Mouse (Mus musculus) 416B (cell line): ENCODE data around the gene Ldb3.

Source experiments
- DNase-seq: peaks from one replicate; pipeline ENCODE4 v3.0.0; 2011; ENCODE audit warnings: low read depth

The Ldb3 gene

DNA sequence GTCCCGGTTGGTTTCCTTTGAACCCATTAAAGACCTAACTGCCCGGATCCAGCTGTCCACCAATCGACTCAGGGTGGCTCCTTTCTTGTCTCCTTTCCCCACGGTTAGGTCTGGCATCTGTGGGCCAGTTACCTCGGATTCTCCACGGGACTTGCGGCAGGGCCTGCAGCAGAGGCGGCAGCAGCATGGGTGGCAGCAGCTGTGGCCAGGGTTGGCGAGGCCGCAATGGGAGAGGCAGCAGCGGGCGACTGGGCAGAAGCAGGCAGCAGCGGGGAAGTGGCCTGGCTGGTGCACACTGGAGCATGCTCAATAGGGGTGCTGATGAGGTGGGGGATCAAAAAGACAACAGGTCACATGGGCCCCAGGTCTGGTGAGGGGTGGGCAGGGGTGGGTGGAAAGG, 33.3 kb downstream of the Ldb3 start:
- DNase-seq: no peak

- no peak for DNase-seq
Observed at GRCm38 (mm10) chr14:34554047-34554446, 34.4 kb downstream of the Ldb3 start.

- DNase-seq: no peak
Observed at GRCm38 (mm10) chr14:34553470-34553869, 35.0 kb downstream of the Ldb3 start.

- DNase-seq: no peak
Observed at GRCm38 (mm10) chr14:34552226-34552625, 36.3 kb downstream of the Ldb3 start.

DNA sequence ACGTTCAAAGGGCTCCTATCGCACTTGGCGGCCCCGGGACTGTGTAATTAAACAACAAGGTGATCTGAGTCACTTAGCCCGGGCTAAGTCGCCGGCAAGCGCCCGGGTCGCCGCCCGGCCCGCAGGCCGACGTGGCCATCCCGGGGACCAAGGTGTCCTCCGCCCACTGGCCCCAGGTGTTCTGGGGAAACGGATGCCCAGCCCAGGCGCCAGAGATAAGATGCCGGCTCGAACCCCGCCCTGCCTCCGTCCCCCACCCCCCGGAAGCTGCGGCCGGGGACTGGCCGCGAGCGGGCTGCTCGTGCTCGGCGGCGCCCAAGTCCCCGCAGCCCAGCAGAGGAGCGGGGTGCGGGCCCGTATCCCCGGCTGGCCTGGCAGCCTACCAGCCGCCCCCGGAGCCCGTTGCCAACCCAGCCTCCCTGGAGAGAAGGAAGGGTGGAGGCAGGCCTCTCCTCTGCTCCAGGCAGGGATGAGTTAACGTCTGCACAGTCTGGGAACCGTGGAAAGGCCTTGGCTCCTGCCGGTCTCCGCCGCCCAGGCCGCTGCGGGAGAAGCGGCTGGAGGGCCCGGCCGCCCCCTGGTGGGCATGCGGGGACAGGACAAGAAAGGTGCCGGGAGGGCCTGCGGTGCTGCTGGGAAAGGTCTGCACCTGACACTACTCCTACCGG, 39.3 kb downstream of the Ldb3 start:
- no peak for DNase-seq

DNA sequence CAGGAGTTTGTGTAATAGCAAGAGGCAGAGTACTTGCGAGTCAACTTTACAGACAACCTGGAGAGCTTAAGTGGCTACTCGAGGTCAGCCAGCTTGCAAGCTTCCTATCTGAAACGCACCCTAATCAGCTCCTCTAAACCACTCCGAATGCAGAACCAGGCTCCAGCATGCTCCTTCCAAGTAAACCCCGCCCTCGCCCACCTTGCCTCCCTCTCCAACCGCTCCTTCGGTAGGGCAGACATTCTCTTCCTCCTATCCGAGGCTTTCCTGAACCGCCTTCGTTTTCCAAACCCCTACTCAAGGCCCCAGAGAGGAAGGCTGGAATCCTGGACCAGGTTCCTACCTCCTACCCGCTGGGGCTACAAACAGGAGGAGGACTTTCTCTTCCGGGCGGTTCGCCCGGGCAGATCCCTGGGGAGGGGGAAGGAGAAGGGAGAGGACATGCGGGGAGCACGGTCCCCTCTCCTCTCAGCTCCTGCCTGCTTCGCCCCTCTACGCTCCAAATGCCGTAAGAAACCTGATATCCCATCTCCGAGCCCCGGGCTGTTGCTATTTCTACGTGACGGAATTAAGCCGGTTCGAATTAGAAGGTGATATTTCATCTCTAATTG, 40.0 kb downstream of the Ldb3 start:
- no peak for DNase-seq

DNA sequence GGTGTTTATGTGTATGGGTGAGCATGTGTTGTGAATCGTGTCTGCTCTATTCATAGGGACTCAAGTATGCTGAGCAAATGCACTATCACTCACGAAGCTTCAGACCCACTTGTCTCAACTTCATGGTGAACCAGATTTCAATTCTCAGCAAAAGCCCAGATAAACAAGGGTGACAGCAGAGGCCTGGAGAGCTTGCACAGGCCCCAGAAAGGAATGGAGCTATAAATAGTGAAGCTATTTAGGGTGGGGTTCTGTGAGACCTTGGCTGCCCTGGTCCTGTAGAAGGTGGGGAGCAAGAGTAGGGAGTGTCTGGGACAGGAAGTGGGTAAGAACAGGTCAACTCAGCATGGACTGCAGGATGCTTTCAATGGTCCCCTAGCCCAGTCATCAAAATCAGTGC, 43.9 kb downstream of the Ldb3 start:
- DNase-seq: no peak

DNA sequence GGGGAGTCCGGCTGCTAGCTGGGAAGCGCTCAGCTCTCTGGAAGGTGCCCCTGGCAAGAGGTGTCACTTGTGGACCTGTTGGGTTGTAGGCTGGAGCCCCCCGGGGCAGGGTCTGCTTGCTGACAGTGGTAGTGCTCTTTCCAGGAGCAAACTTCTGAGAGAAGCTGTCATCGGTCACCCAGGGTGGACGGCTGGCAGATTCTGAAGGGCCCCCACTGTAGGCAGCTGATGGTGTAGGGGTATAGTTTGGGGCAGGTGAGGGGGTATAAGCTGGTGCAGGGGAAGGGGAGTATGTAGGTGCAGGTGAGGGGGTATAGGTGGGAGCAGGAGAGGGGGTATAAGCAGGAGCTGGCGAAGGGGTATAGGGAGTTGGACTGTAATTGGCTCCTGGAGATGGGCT, 44.5 kb downstream of the Ldb3 start:
- DNase-seq: no peak

GRCm38 (mm10) chr14:34543596-34543995, 44.9 kb downstream of the Ldb3 start:
- no peak for DNase-seq

DNA sequence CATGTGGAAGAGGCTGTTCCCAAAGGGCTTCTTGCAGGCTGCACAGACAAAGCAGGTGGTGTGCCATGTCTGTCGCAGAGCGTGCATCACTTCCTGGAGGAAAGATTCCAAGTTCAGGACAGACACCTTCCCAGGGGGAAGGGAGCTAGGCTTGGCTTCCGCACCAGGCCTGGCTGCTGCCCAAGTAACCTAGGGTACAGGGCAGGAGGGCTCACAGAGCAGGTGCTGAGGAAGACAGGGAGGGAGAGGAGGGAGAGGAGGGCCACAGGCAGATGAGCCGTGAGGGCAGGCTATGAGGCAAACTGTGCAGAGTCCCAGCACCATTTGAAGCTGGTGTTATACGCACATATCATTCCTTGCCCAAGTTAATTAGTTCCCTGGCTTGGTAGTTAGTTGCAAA, 46.6 kb downstream of the Ldb3 start:
- no peak for DNase-seq

DNA sequence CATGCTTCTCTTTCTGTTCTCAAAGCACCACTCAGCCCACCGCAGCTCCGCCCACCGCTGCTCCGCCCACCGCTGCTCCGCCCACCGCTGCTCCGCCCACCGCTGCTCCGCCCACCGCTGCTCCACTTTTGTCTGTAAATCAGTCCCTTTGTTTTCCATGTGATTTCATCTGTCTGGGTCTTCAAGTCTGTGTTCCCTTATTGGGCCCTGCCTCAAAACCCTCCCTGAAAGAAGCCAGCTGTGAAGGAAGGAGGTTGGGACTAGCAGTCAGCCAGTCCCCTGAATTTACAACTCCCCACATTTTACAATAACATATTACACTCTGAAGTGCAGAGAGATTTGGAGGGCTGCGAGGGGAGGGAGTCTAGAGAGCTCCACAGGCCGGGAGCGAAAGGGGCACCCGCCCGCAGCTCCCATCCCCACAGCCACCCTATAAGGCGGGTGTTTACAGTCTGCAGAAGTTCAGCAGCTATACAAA, 47.8 kb downstream of the Ldb3 start:
- no peak for DNase-seq

DNA sequence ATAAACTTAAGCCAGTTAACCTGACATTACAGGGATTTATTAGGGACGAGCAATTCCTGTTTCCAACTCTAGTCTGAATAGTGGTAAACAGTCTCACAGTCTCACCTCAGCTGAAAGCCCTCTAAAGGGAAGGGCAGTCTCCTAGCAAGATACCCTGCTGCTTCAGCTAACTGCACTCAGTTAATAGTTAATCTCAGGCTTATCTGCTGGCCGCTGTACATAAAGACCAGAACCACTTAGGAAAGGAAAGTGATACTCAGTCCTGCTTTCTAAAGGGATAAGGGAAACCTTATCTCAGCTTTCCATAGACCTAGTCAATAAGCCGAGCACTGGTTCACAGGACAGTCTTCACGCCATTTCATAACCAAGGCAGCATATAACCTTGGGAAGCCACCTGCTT, 52.6 kb downstream of the Ldb3 start:
- DNase-seq: no peak

- no peak for DNase-seq
Observed at GRCm38 (mm10) chr14:34533537-34533936, 54.9 kb downstream of the Ldb3 start.

DNA sequence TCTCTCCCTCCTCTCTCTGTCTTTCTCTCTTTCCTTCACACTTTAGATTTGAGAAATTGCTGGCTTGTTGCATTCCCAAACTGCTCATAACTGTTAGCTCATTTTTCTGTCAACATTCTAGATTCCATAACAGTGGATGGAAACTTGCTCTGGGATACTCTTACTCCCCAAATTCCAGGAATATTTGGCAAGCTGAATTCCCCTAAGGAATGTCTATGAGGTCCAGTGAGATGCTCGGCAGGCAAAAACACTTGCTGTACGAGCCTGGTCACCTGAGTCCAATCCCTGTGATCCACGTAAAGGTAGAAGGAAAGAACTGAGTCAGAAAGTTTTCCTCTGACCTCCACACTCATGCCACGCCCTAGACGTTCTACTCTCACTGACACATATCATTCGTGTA, 55.9 kb downstream of the Ldb3 start:
- DNase-seq: no peak

- no peak for DNase-seq
Observed at GRCm38 (mm10) chr14:34528804-34529203, 59.7 kb downstream of the Ldb3 start.

GRCm38 (mm10) chr14:34522701-34523100, 65.8 kb downstream of the Ldb3 start, which contains the start of gene 9230112D13Rik:
Gene 9230112D13Rik, minus strand, starts transcription at chr14:34522801.
- no peak for DNase-seq

GRCm38 (mm10) chr14:34517959-34518544, 70.4 kb downstream of the Ldb3 start:
- DNase-seq: no peak

DNA sequence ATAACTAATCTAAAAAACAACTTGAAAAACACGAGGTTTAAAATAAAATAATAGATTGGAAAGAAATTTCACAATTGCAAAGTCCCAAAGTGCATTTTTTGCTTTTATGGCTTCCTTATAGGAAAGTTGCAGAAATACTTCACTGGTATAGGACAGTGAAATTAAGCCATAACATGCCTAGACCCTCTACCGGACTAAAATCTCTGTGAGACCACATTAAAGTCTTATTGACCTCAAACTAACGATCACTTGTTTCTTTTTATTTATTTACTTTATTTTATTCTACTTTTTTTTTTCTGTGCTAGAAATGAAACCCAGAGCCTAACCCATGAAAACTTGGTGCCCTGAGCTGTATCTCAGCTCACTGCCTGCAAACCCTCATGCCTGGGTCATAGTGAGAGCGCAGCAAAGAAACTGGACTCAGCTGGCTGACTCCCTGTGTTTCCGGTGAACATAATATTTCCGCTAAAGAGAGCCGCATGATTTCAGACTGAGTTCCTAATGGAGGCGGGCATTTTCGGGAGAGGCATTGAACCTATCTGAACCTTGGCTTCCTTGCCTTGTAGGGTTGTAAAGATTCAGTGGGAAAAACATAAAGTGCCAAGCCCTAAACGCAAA, 71.4 kb downstream of the Ldb3 start:
- no peak for DNase-seq

DNA sequence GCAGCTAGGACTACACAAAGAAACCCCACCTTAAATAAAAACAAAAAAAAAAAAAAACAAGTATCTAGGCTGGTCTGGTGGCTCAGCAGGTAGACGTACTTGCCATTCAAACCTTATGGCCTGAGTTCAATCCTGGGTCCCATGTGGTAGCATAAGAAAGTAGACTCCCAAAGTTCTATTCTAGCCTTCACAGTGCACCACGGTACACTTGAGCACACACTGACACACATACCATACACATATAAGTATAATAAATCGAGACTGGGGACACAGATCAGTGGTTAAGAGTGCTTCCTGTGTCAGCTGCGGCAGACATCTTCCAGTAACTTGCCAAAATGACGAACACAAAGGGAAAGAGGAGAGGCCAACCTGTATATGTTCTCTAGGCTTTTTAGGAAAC, 72.6 kb downstream of the Ldb3 start:
- no peak for DNase-seq

DNA sequence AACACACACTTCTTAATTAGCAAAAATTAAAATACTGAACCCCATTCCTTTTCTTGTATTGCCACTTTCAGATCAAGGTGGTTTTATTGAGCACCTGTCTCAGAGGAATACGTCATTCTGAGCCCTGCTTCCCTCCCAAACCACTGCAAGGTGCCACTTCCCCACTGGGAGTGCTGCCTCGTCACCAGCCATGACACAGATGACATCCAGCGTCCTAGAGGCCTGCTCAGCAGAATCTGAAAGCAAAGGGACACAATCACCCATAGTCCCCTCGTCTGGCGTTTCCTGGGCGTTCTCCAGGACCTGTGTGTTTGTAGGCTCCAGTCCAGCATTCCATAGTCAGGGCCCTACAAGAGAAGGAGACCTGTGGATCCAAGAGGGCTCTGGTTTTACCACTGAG, 74.4 kb downstream of the Ldb3 start:
- DNase-seq: no peak

DNA sequence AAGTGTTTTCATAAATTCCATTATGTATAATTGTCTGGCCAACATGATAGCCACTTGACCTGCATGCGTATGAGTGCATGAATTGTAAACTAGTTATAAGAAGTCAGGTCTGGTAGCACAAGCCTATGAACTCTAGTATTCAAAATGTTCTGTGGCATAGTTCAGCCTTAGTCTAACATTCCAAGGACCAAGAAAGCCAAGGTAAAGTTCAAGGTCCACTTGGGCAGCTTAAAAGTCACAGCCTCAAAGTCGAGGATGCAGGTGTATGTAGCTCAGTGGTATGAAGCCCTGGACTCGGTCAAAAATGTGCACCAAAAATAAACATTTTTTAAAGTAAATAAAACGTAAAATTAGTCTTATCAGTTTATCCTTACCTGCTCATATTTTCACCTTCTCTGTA, 75.9 kb downstream of the Ldb3 start:
- no peak for DNase-seq

- no peak for DNase-seq
Observed at GRCm38 (mm10) chr14:34511901-34512300, 76.6 kb downstream of the Ldb3 start.

- DNase-seq: peak; percentile 3
Observed at GRCm38 (mm10) chr14:34508842-34509439, 79.5 kb downstream of the Ldb3 start.
